Mouse (Mus musculus): Measurements from ENCODE around the gene Ece1.

GRCm38 (mm10) chr4:137887337-137887992 is 25.4 kb downstream of the Ece1 start:
- TF ChIP-seq CTCF (IDR thresholded peaks at IDR 0.05; ENCODE audit: control insufficient read depth, insufficient read depth, insufficient replicate concordance, low read depth, low read length) (no peak), POLR2A (IDR thresholded peaks at IDR 0.05; ENCODE audit: control insufficient read depth, low read depth, low read length) (no peak)

Measured in testis, adult 2 months (tissue).